Comparison of ENCODE assay signal across 20 mouse cellular contexts in genomic region chr16:72993594-72993993, GRCm38 (mm10).
DNase-seq lines count a peak whose midpoint lies in the region; ATAC-seq and TF ChIP-seq lines count a peak whose summit lies in the region.
"Had no signal": no experiment of that assay in that cellular context is flagged by ENCODE, and none has a peak within 500 bp of the region (broad histone marks: within the 10 kb centered on the region; RNA-seq: fewer than 3 reads in every experiment).

No protein-coding gene starts in this region.

- no peak overlapping the region for H3K27ac ChIP-seq in intestine, embryonic 15.5 days
- no peak overlapping the region for H3K27ac ChIP-seq in intestine, postnatal 0 days (ENCODE audit: low read depth, low read length)
- no peak overlapping the region for H3K27ac ChIP-seq in stomach, postnatal 0 days (replicated peaks)
- no peak overlapping the region for H3K27ac ChIP-seq in midbrain, embryonic 15.5 days
- H3K27ac ChIP-seq: gastrocnemius, adult 2 months; heart, embryonic 13.5 days; hindbrain, embryonic 12.5 days had no signal

- no peaks in the 10 kb centered on the region for H3K27me3 ChIP-seq in intestine, embryonic 15.5 days (replicated peaks)
- H3K27me3 ChIP-seq in intestine, postnatal 0 days (replicated peaks; ENCODE audit: control insufficient read depth, insufficient read depth, low read length): no peaks in the 10 kb centered on the region
- H3K27me3 ChIP-seq in stomach, postnatal 0 days (ENCODE audit: control insufficient read depth, insufficient read depth, low read length): no peaks in the 10 kb centered on the region
- H3K27me3 ChIP-seq in midbrain, embryonic 15.5 days (replicated peaks): no peaks in the 10 kb centered on the region
- H3K27me3 ChIP-seq: CH12.LX; heart, embryonic 13.5 days; hindbrain, embryonic 12.5 days had no signal

- no peaks in the 10 kb centered on the region for H3K4me1 ChIP-seq in intestine, embryonic 15.5 days (replicated peaks)
- no peaks in the 10 kb centered on the region for H3K4me1 ChIP-seq in intestine, postnatal 0 days (replicated peaks; ENCODE audit: control insufficient read depth, insufficient read depth, low read length)
- H3K4me1 ChIP-seq in stomach, postnatal 0 days (replicated peaks; ENCODE audit: control insufficient read depth, insufficient read depth): 0 out of 2 replicates have a peak, but pooled peaks cover under 1% of the 10 kb centered on the region
- H3K4me1 ChIP-seq in midbrain, embryonic 15.5 days: peaks cover 8% of the 10 kb centered on the region

- peak; percentile 57 for ATAC-seq in intestine, embryonic 15.5 days
- ATAC-seq in intestine, postnatal 0 days: no peak
- ATAC-seq in stomach, postnatal 0 days (ENCODE audit: low FRiP score, low TSS enrichment): no peak; the same call in 1 of the 2 replicates
- no peak for ATAC-seq in midbrain, embryonic 15.5 days (replicated peaks)
- ATAC-seq: activated CD4-positive, CD25-positive, alpha-beta regulatory T cell, adult 4 months; forebrain, embryonic 14.5 days; hindbrain, embryonic 16.5 days; Patski had no signal

- no peaks in the 10 kb centered on the region for H3K9me3 ChIP-seq in intestine, embryonic 15.5 days
- H3K9me3 ChIP-seq in intestine, postnatal 0 days (ENCODE audit: control insufficient read depth): no peaks in the 10 kb centered on the region
- H3K9me3 ChIP-seq in stomach, postnatal 0 days (ENCODE audit: control insufficient read depth, low read length): no peaks in the 10 kb centered on the region
- no peaks in the 10 kb centered on the region for H3K9me3 ChIP-seq in midbrain, embryonic 15.5 days
- H3K9me3 ChIP-seq: heart, embryonic 13.5 days; hindbrain, embryonic 12.5 days had no signal

- H3K4me3 ChIP-seq in intestine, embryonic 15.5 days (replicated peaks): no peak overlapping the region
- no peak overlapping the region for H3K4me3 ChIP-seq in intestine, postnatal 0 days (ENCODE audit: low read depth, low read length)
- no peak overlapping the region for H3K4me3 ChIP-seq in stomach, postnatal 0 days (ENCODE audit: low read depth, low read length)
- H3K4me3 ChIP-seq in midbrain, embryonic 15.5 days: no peak overlapping the region
- H3K4me3 ChIP-seq: gastrocnemius, adult 2 months; heart, embryonic 13.5 days; hindbrain, embryonic 12.5 days had no signal

- H3K4me2 ChIP-seq in intestine, embryonic 15.5 days (replicated peaks): peak overlapping the region; percentile 23
- H3K4me2 ChIP-seq in intestine, postnatal 0 days (replicated peaks; ENCODE audit: low read depth): peak overlapping the region; percentile 30; the same call in 1 of the 2 replicates
- H3K4me2 ChIP-seq in stomach, postnatal 0 days (replicated peaks; ENCODE audit: low read depth): 0 out of 2 replicates have a peak overlapping the region, but pooled peaks have one; percentile 11
- H3K4me2 ChIP-seq in midbrain, embryonic 15.5 days: no peak overlapping the region
- H3K4me2 ChIP-seq: heart, embryonic 13.5 days; hindbrain, embryonic 12.5 days had no signal

- no peak for TF ChIP-seq CTCF in intestine, postnatal 0 days (IDR thresholded peaks at IDR 0.05; ENCODE audit: low read depth)
- TF ChIP-seq CTCF in stomach, postnatal 0 days (IDR thresholded peaks at IDR 0.05; ENCODE audit: low read depth): no peak

- 46% methylated on average over 10 of the region's 10 CpGs for WGBS in intestine, embryonic 15.5 days
- WGBS in intestine, postnatal 0 days: 32% methylated on average over 10 of the region's 10 CpGs
- WGBS in stomach, postnatal 0 days: 34% methylated on average over 10 of the region's 10 CpGs
- 88% methylated on average over 10 of the region's 10 CpGs for WGBS in midbrain, embryonic 15.5 days

- no peak for TF ChIP-seq EP300 in stomach, postnatal 0 days (optimal IDR thresholded peaks at IDR 0.05)

- no peak overlapping the region for H3K9ac ChIP-seq in intestine, embryonic 15.5 days
- no peak overlapping the region for H3K9ac ChIP-seq in intestine, postnatal 0 days (ENCODE audit: low read depth, low read length)
- H3K9ac ChIP-seq in stomach, postnatal 0 days (ENCODE audit: low read length): no peak overlapping the region
- H3K9ac ChIP-seq in midbrain, embryonic 15.5 days: no peak overlapping the region
- H3K9ac ChIP-seq: heart, embryonic 13.5 days; hindbrain, embryonic 12.5 days had no signal

- DNase-seq in heart, adult 11 months: peak; percentile 76
- DNase-seq in heart, postnatal 4 days: no peak
- no peak for DNase-seq in stomach, postnatal 0 days (ENCODE audit: low spot score)
- DNase-seq: adrenal gland, adult 2 months; adrenal gland, postnatal 25 days; cerebellum, adult 2 months; cerebellum, postnatal 10 days; gastrocnemius, adult 2 months; gastrocnemius, postnatal 25 days; heart, postnatal 36 days had no signal

- H3K36me3 ChIP-seq in intestine, embryonic 15.5 days: no peaks in the 10 kb centered on the region
- H3K36me3 ChIP-seq in intestine, postnatal 0 days (ENCODE audit: control insufficient read depth, insufficient read depth): no peaks in the 10 kb centered on the region
- 0 out of 2 replicates have a peak, but pooled peaks cover 2% of the 10 kb centered on the region for H3K36me3 ChIP-seq in stomach, postnatal 0 days (ENCODE audit: control insufficient read depth, insufficient read depth, low read length)
- no peaks in the 10 kb centered on the region for H3K36me3 ChIP-seq in midbrain, embryonic 15.5 days (replicated peaks)
